Mouse (Mus musculus): Measurements from ENCODE around the gene Adh4.
A peak's percentile ranks its signal among the peaks of the same experiment; 100 is the strongest.
"Not testable (repeated sequence)": the region's sequence is repeated elsewhere in the genome, so short reads cannot be mapped to it uniquely, and the experiment has no call there.

The Adh4 gene

GRCm38 (mm10) chr3:138415121-138415690 lies at the start of gene Adh4:
Adh4 (plus strand) TSS chr3:138415466.
- DNase-seq (ENCODE audit: low spot score) = no peak

GRCm38 (mm10) chr3:138366181-138366580 lies 49.1 kb upstream of the Adh4 start:
- no peak for DNase-seq (ENCODE audit: low spot score)

- no peak for DNase-seq (ENCODE audit: low spot score)
Measured at GRCm38 (mm10) chr3:138369546-138369945, 45.7 kb upstream of the Adh4 start.

- not testable (repeated sequence) for DNase-seq (ENCODE audit: low spot score)
Measured at GRCm38 (mm10) chr3:138370289-138370688, 45.0 kb upstream of the Adh4 start.

- DNase-seq (ENCODE audit: low spot score) = no peak
Measured at GRCm38 (mm10) chr3:138373920-138374319, 41.3 kb upstream of the Adh4 start.

GRCm38 (mm10) chr3:138375148-138375547 lies 40.1 kb upstream of the Adh4 start:
- DNase-seq (ENCODE audit: low spot score) = no peak

- DNase-seq (ENCODE audit: low spot score) = no peak
Measured at GRCm38 (mm10) chr3:138381133-138381532, 34.1 kb upstream of the Adh4 start.

GRCm38 (mm10) chr3:138387155-138387554 lies 28.1 kb upstream of the Adh4 start:
- DNase-seq (ENCODE audit: low spot score) = no peak

- DNase-seq (ENCODE audit: low spot score) = no peak
Measured at GRCm38 (mm10) chr3:138404872-138405271, 10.4 kb upstream of the Adh4 start.

GRCm38 (mm10) chr3:138405341-138405740 lies 9.9 kb upstream of the Adh4 start:
- peak; percentile 46 for DNase-seq (ENCODE audit: low spot score)

GRCm38 (mm10) chr3:138405840-138406239 lies 9.4 kb upstream of the Adh4 start:
- no peak for DNase-seq (ENCODE audit: low spot score)

- no peak for DNase-seq (ENCODE audit: low spot score)
Measured at GRCm38 (mm10) chr3:138407920-138408319, 7.3 kb upstream of the Adh4 start.

- DNase-seq (ENCODE audit: low spot score) = no peak
Measured at GRCm38 (mm10) chr3:138409585-138409984, 5.7 kb upstream of the Adh4 start.

- DNase-seq (ENCODE audit: low spot score) = no peak
Measured at GRCm38 (mm10) chr3:138410211-138410610, 5.1 kb upstream of the Adh4 start.

- no peak for DNase-seq (ENCODE audit: low spot score)
Measured at GRCm38 (mm10) chr3:138419369-138419768, 4.1 kb downstream of the Adh4 start.

GRCm38 (mm10) chr3:138420385-138420784 lies 5.1 kb downstream of the Adh4 start:
- no peak for DNase-seq (ENCODE audit: low spot score)

- DNase-seq (ENCODE audit: low spot score) = no peak
Measured at GRCm38 (mm10) chr3:138423664-138424063, 8.4 kb downstream of the Adh4 start.

- no peak for DNase-seq (ENCODE audit: low spot score)
Measured at GRCm38 (mm10) chr3:138424247-138424646, 9.0 kb downstream of the Adh4 start.

GRCm38 (mm10) chr3:138430360-138430976 lies 15.2 kb downstream of the Adh4 start:
- no peak for DNase-seq (ENCODE audit: low spot score)

GRCm38 (mm10) chr3:138431835-138432234 lies 16.6 kb downstream of the Adh4 start:
- no peak for DNase-seq (ENCODE audit: low spot score)

- no peak for DNase-seq (ENCODE audit: low spot score)
Measured at GRCm38 (mm10) chr3:138438716-138439115, 23.4 kb downstream of the Adh4 start.

GRCm38 (mm10) chr3:138442203-138442602 lies 26.9 kb downstream of the Adh4 start:
- DNase-seq (ENCODE audit: low spot score) = no peak

GRCm38 (mm10) chr3:138442612-138443464 lies 27.6 kb downstream of the Adh4 start, which contains the start of gene Adh5:
Adh5 (plus strand) TSS chr3:138443093.
- DNase-seq (ENCODE audit: low spot score) = peak; percentile 83

Data from ovary, postnatal 14 days (tissue).